Comparison of ENCODE assay signal across 9 mouse cellular contexts in the genomic region with DNA sequence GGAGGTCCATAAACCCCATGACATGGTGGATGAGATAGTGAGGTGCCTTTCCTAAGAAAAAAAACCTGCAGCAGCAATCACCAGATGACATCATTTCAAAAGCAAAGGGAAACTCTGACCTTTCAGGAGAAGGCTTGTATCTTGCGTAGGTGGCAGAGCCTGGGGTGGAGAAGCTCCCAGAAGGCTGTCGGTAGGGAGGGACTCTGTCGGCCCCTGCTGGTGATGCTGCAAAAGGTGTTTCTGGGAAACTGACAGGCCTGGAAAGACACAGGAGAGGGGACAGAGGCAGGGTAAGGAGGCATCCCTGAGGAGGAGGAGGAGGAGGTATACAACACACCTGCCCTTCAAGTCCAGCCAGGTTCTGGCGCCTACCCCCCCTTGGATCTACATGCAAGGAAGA.
DNase-seq lines count a peak whose midpoint lies in the region; ATAC-seq and TF ChIP-seq lines count a peak whose summit lies in the region.
"Had no signal": no experiment of that assay in that cellular context is flagged by ENCODE, and none has a peak within 500 bp of the region (broad histone marks: within the 10 kb centered on the region; RNA-seq: fewer than 3 reads in every experiment).

No protein-coding gene starts in this region.

- 50% methylated on average over 4 of the region's 4 CpGs for WGBS in heart, adult 2 months
- WGBS in forebrain, embryonic 15.5 days: 9% methylated on average over 4 of the region's 4 CpGs
- 23% methylated on average over 4 of the region's 4 CpGs for WGBS in limb, embryonic 11.5 days

- no peak for TF ChIP-seq POLR2A in heart, adult 2 months (IDR thresholded peaks at IDR 0.05; ENCODE audit: insufficient read depth, low read depth, low read length)

- H3K4me1 ChIP-seq in heart, adult 2 months (ENCODE audit: control insufficient read depth, insufficient read depth, low read length): no peaks in the 10 kb centered on the region
- H3K4me1 ChIP-seq in forebrain, embryonic 15.5 days: peaks cover 36% of the 10 kb centered on the region
- 0 out of 2 replicates have a peak, but pooled peaks cover 5% of the 10 kb centered on the region for H3K4me1 ChIP-seq in limb, embryonic 11.5 days (ENCODE audit: control insufficient read depth, insufficient read depth, low read length)
- H3K4me1 ChIP-seq: heart, embryonic 15.5 days had no signal

- H3K4me2 ChIP-seq in forebrain, embryonic 15.5 days (replicated peaks): no peak overlapping the region
- H3K4me2 ChIP-seq in limb, embryonic 11.5 days (ENCODE audit: low read depth, severe bottlenecking): no peak overlapping the region
- H3K4me2 ChIP-seq: heart, embryonic 15.5 days had no signal

- no peak overlapping the region for H3K9ac ChIP-seq in heart, adult 2 months (ENCODE audit: low read depth, low read length)
- H3K9ac ChIP-seq in forebrain, embryonic 15.5 days (replicated peaks): no peak overlapping the region
- H3K9ac ChIP-seq in limb, embryonic 11.5 days (ENCODE audit: low read length): no peak overlapping the region
- H3K9ac ChIP-seq: heart, embryonic 15.5 days had no signal

- peak in 1 of 2 experiments; percentile 11 for DNase-seq in heart, adult 2 months
- DNase-seq in heart, adult 11 months: no peak
- DNase-seq in CD4-positive helper T cell, adult 2 months (ENCODE audit: low read depth, low spot score): peak; percentile 16
- peak; percentile 54 for DNase-seq in cerebellum, adult 11 months
- peak; percentile 66 for DNase-seq in limb, embryonic 11.5 days (ENCODE audit: low spot score)
- peak; percentile 59 for DNase-seq in retina, postnatal 1 day
- no peak for DNase-seq in urinary bladder, postnatal 4 days (ENCODE audit: low spot score in 2 of 2)

- H3K79me2 ChIP-seq in heart, adult 2 months (replicated peaks; ENCODE audit: control insufficient read depth, insufficient read depth, low read length): no peaks in the 10 kb centered on the region

- peak; percentile 59 for TF ChIP-seq CTCF in heart, adult 2 months (IDR thresholded peaks at IDR 0.05)

- H3K27me3 ChIP-seq in heart, adult 2 months (ENCODE audit: control insufficient read depth, insufficient read depth, low read length): no peaks in the 10 kb centered on the region
- no peaks in the 10 kb centered on the region for H3K27me3 ChIP-seq in forebrain, embryonic 15.5 days
- no peaks in the 10 kb centered on the region for H3K27me3 ChIP-seq in limb, embryonic 11.5 days (ENCODE audit: control insufficient read depth, insufficient read depth, low read length)
- H3K27me3 ChIP-seq: heart, embryonic 15.5 days had no signal

- ATAC-seq in forebrain, embryonic 15.5 days (replicated peaks): 0 out of 2 replicates have a peak, but pooled peaks have one; percentile 18
- ATAC-seq in limb, embryonic 11.5 days (ENCODE audit: insufficient number of reproducible peaks, low FRiP score, low TSS enrichment, low read depth): no peak

- no peak overlapping the region for H3K27ac ChIP-seq in heart, adult 2 months
- 0 out of 2 replicates have a peak overlapping the region, but pooled peaks have one; percentile 7 for H3K27ac ChIP-seq in forebrain, embryonic 15.5 days (replicated peaks)
- H3K27ac ChIP-seq in limb, embryonic 11.5 days (replicated peaks; ENCODE audit: low read depth, low read length): no peak overlapping the region
- H3K27ac ChIP-seq: heart, embryonic 15.5 days had no signal

- no peaks in the 10 kb centered on the region for H3K9me3 ChIP-seq in forebrain, embryonic 15.5 days
- H3K9me3 ChIP-seq in limb, embryonic 11.5 days (ENCODE audit: control insufficient read depth, low read length): no peaks in the 10 kb centered on the region
- H3K9me3 ChIP-seq: heart, embryonic 15.5 days had no signal

- no peaks in the 10 kb centered on the region for H3K36me3 ChIP-seq in heart, adult 2 months (ENCODE audit: control insufficient read depth, insufficient read depth, low read length)
- H3K36me3 ChIP-seq in forebrain, embryonic 15.5 days: no peaks in the 10 kb centered on the region
- H3K36me3 ChIP-seq in limb, embryonic 11.5 days (ENCODE audit: control insufficient read depth, insufficient read depth, low read length): peaks cover 6% of the 10 kb centered on the region; the same call in 1 of the 2 replicates
- H3K36me3 ChIP-seq: heart, embryonic 15.5 days had no signal

- no peak overlapping the region for H3K4me3 ChIP-seq in heart, adult 2 months
- no peak overlapping the region for H3K4me3 ChIP-seq in forebrain, embryonic 15.5 days
- H3K4me3 ChIP-seq in limb, embryonic 11.5 days (ENCODE audit: low read depth, low read length): no peak overlapping the region
- H3K4me3 ChIP-seq: heart, embryonic 15.5 days had no signal

- intact Hi-C loops in heart, adult 2 months (cut with DNase I): no loop called here

- TF ChIP-seq EP300 in heart, adult 2 months (IDR thresholded peaks at IDR 0.05; ENCODE audit: insufficient read depth, low read depth, low read length): no peak

Comparison
In these comparisons a context has a peak if more than half of its experiments do, and no peak if none do; other contexts are left out.
1. DNase-seq: peak in CD4-positive helper T cell, adult 2 months (single experiment), cerebellum, adult 11 months (single experiment), limb, embryonic 11.5 days (single experiment) and retina, postnatal 1 day (single experiment); none in heart, adult 11 months (single experiment) and urinary bladder, postnatal 4 days (0 of 2).